Mouse (Mus musculus) hindbrain, embryonic 11.5 days (tissue): ENCODE results near the gene Gm29289. TPM values are rescaled to one million over a fixed set of nuclear protein-coding genes. Genes with fewer than 3 reads are reported as not detected.
"Not testable (repeated sequence)": the region's sequence is repeated elsewhere in the genome, so short reads cannot be mapped to it uniquely, and the experiment has no call there.

Experiments used
- ATAC-seq: fragments of 200-750 bp; cut with Nextera tagmentation; 2 replicates; pipeline ENCODE4 v1.8.0; 2017; ENCODE audit warnings: mild to moderate bottlenecking, moderate TSS enrichment, moderate library complexity; ENCODE audit not compliant: low FRiP score
- DNase-seq: peaks from one replicate; pipeline ENCODE4 v3.0.0-alpha.2; 2015; ENCODE audit warnings: low spot score
- H3K27ac ChIP-seq: fragments of 300-500 bp; sonication (generic); 2 replicates; pipeline ENCODE4 v1.5.1; 2014; ENCODE audit warnings: mild to moderate bottlenecking, low read depth, low read length
- H3K27me3 ChIP-seq: fragments of 300-500 bp; sonication (generic); 2 replicates; pipeline ENCODE4 v1.6.1; 2014; ENCODE audit warnings: mild to moderate bottlenecking, low read length, moderate library complexity, mixed read lengths; ENCODE audit not compliant: control insufficient read depth, insufficient read depth
- H3K36me3 ChIP-seq: fragments of 300-500 bp; sonication (generic); 2 replicates; pipeline ENCODE4 v1.6.1; 2014; ENCODE audit warnings: mild to moderate bottlenecking, low read length, moderate library complexity, mixed read lengths; ENCODE audit not compliant: control insufficient read depth, insufficient read depth
- H3K4me1 ChIP-seq: fragments of 300-500 bp; sonication (generic); replicated peaks from 2 replicates; pipeline ENCODE4 v1.6.1; 2014; ENCODE audit warnings: low read length, mixed read lengths; ENCODE audit not compliant: control insufficient read depth, insufficient read depth
- H3K4me2 ChIP-seq: fragments of 300-500 bp; sonication (generic); replicated peaks from 2 replicates; pipeline ENCODE4 v1.6.1; 2014; ENCODE audit warnings: mild to moderate bottlenecking, low read depth, low read length
- H3K4me3 ChIP-seq: fragments of 300-500 bp; sonication (generic); 2 replicates; pipeline ENCODE4 v1.5.1; 2014; ENCODE audit warnings: low read depth, low read length
- H3K9ac ChIP-seq: fragments of 300-500 bp; sonication (generic); 2 replicates; pipeline ENCODE4 v1.6.1; 2014; ENCODE audit warnings: low read depth, low read length
- H3K9me3 ChIP-seq: fragments of 300-500 bp; sonication (generic); 2 replicates; pipeline ENCODE4 v1.6.1; 2016; ENCODE audit warnings: low read length; ENCODE audit not compliant: control insufficient read depth
- WGBS: fragments of 180-500 bp; shearing (Covaris S2); extraction: QIAGEN DNeasy Blood & Tissue Kit; methylation state at CpG from one replicate; pipeline ENCODE4 v1.1.7; 2014; 5-methylcytosine and 5-hydroxymethylcytosine counted together
- polyA plus RNA-seq: library from polyadenylated mRNA; unstranded; fragments of >200 nt; fragmentation: Nextera tagmentation; extraction: Ambion mirVana; gene quantifications from 2 replicates; pipeline ENCODE4 v1.2.1, GENCODE M21; 2014

Gm29289 gene
- not detected in 2 replicates for polyA plus RNA-seq

DNA sequence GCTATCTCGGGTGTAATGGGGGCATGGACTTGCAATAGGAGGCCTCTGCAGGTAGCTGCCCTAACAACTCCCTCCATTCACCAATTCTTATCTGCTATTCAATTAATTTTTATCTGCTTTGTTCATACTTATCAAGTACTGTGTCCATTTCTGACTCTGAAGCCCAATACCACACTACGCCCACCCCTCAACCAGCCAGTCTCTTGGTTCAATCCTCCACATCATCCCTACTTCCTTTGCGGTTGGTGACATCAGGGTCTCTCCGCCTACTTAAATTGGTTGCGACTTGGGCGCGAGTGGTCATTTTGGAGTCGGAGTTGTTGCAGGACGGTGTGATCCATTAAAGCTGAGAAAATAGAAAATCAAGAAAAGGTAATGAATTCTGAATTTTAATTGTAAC, at the start of gene Gm29289:
Gene Gm29289, plus strand, starts transcription at position 301 of the 400 bp plus-strand sequence.
- ATAC-seq, H3K4me2 ChIP-seq, H3K36me3 ChIP-seq, H3K9ac ChIP-seq, H3K4me1 ChIP-seq, H3K27me3 ChIP-seq, H3K4me3 ChIP-seq, H3K9me3 ChIP-seq, H3K27ac ChIP-seq, DNase-seq: not testable (repeated sequence)
- WGBS, result no CpG with 5 or more reads among the region's 9 CpGs

DNA sequence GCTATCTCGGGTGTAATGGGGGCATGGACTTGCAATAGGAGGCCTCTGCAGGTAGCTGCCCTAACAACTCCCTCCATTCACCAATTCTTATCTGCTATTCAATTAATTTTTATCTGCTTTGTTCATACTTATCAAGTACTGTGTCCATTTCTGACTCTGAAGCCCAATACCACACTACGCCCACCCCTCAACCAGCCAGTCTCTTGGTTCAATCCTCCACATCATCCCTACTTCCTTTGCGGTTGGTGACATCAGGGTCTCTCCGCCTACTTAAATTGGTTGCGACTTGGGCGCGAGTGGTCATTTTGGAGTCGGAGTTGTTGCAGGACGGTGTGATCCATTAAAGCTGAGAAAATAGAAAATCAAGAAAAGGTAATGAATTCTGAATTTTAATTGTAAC, 31.7 kb upstream of the Gm29289 start, which contains the start of gene Gm10352:
Gene Gm10352, plus strand, starts transcription at position 301 of the 400 bp plus-strand sequence.
- not testable (repeated sequence) for H3K27ac ChIP-seq, H3K9me3 ChIP-seq, H3K36me3 ChIP-seq, H3K4me3 ChIP-seq, DNase-seq, H3K4me1 ChIP-seq, H3K4me2 ChIP-seq, ATAC-seq, H3K9ac ChIP-seq, H3K27me3 ChIP-seq
- no CpG with 5 or more reads among the region's 9 CpGs for WGBS

Other genes with a start within 250 kb of the Gm29289 start
- gene H2al2b, start 211.9 kb upstream of the Gm29289 start, polyA plus RNA-seq, result not detected in 2 replicates
- not detected in 2 replicates for gene Gm4064, start 136.4 kb upstream of the Gm29289 start, polyA plus RNA-seq
- gene Rbmy, start 101.9 kb upstream of the Gm29289 start, polyA plus RNA-seq, result not detected in 2 replicates
- not detected in 2 replicates for gene Gm10256, start 101.9 kb upstream of the Gm29289 start, polyA plus RNA-seq
- not detected in 2 replicates for gene Gm10352, start 31.6 kb upstream of the Gm29289 start, polyA plus RNA-seq